Mouse (Mus musculus): Measurements from ENCODE around the gene Fxr2.
"Not testable (repeated sequence)": the region's sequence is repeated elsewhere in the genome, so short reads cannot be mapped to it uniquely, and the experiment has no call there.

Gene Fxr2

GRCm38 (mm10) chr11:69682209-69682839 lies 49.5 kb downstream of the Fxr2 start:
- in situ Hi-C loops (cut with MboI, MseI), result no loop called here

GRCm38 (mm10) chr11:69682840-69683533 lies 50.2 kb downstream of the Fxr2 start:
- in situ Hi-C loops (cut with MboI, MseI), result no loop called here

GRCm38 (mm10) chr11:69683576-69683975 lies 50.8 kb downstream of the Fxr2 start:
- in situ Hi-C loops (cut with MboI, MseI), result no loop called here

- in situ Hi-C loops (cut with MboI, MseI), result no loop called here
Measured at GRCm38 (mm10) chr11:69684128-69684745, 51.4 kb downstream of the Fxr2 start.

GRCm38 (mm10) chr11:69684936-69685335 lies 52.1 kb downstream of the Fxr2 start:
- in situ Hi-C loops (cut with MboI, MseI), result loop anchor here in 1 of 2 experiments (5.0 kb wide), 1 partner anchor 192 kb away; the partner anchor contains the start of gene Tmem95

- in situ Hi-C loops (cut with MboI, MseI), result loop anchor here in 1 of 2 experiments (5.0 kb wide), 1 partner anchor 192 kb away; the partner anchor contains the start of gene Tmem95
Measured at GRCm38 (mm10) chr11:69685526-69686148, 52.8 kb downstream of the Fxr2 start, which contains the start of gene Tnfsf13. Gene Tnfsf13, minus strand, starts transcription at chr11:69685784.

- in situ Hi-C loops (cut with MboI, MseI), result loop anchor here in 1 of 2 experiments (5.0 kb wide), 1 partner anchor 191 kb away; the partner anchor contains the start of gene Tmem95
Measured at GRCm38 (mm10) chr11:69686377-69686776, 53.6 kb downstream of the Fxr2 start.

- in situ Hi-C loops (cut with MboI, MseI), result loop anchor here in 1 of 2 experiments (5.0 kb wide), 1 partner anchor 190 kb away; the partner anchor contains the start of gene Tmem95
Measured at GRCm38 (mm10) chr11:69687061-69687460, 54.3 kb downstream of the Fxr2 start.

- in situ Hi-C loops (cut with MboI, MseI), result loop anchor here (5.0 kb wide), 2 partner anchors 52 to 187 kb away; partner anchors contain the start of gene Tmem95 (in 1 of the 2)
Measured at GRCm38 (mm10) chr11:69689891-69690290, 57.1 kb downstream of the Fxr2 start.

GRCm38 (mm10) chr11:69692196-69692811 lies 59.5 kb downstream of the Fxr2 start:
- in situ Hi-C loops (cut with MboI, MseI), result loop anchor here in 1 of 2 experiments (5.0 kb wide), 1 partner anchor 50 kb away; no protein-coding TSS in a partner anchor

- in situ Hi-C loops (cut with MboI, MseI), result loop anchor here in 1 of 2 experiments (5.0 kb wide), 1 partner anchor 49 kb away; no protein-coding TSS in a partner anchor
Measured at GRCm38 (mm10) chr11:69692863-69693262, 60.1 kb downstream of the Fxr2 start.

- in situ Hi-C loops (cut with MboI, MseI), result loop anchor here in 1 of 2 experiments (5.0 kb wide), 1 partner anchor 49 kb away; no protein-coding TSS in a partner anchor
Measured at GRCm38 (mm10) chr11:69693421-69693965, 60.7 kb downstream of the Fxr2 start.

- in situ Hi-C loops (cut with MboI, MseI), result no loop called here
Measured at GRCm38 (mm10) chr11:69695046-69695360, 62.2 kb downstream of the Fxr2 start.

- in situ Hi-C loops (cut with MboI, MseI), result no loop called here
Measured at GRCm38 (mm10) chr11:69695361-69696181, 62.8 kb downstream of the Fxr2 start, which contains the start of the genes Tnfsf12 and Tnfsfm13. Gene Tnfsf12, minus strand, starts transcription at chr11:69695849. Gene Tnfsfm13, minus strand, starts transcription at chr11:69696098.

GRCm38 (mm10) chr11:69697396-69697795 lies 64.6 kb downstream of the Fxr2 start:
- in situ Hi-C loops (cut with MboI, MseI), result no loop called here

- in situ Hi-C loops (cut with MboI, MseI), result no loop called here
Measured at GRCm38 (mm10) chr11:69698574-69698973, 65.8 kb downstream of the Fxr2 start.

- in situ Hi-C loops (cut with MboI, MseI), result no loop called here
Measured at GRCm38 (mm10) chr11:69699595-69699994, 66.8 kb downstream of the Fxr2 start.

- in situ Hi-C loops (cut with MboI, MseI), result not testable (repeated sequence)
Measured at GRCm38 (mm10) chr11:69702886-69703285, 70.1 kb downstream of the Fxr2 start.
